Mouse (Mus musculus): ENCODE measurements around the gene Foxg1.

- TF ChIP-seq CTCF (conservative IDR thresholded peaks at IDR 0.05; ENCODE audit: insufficient read depth, insufficient read length, low read depth, low read length) = no peak
- TF ChIP-seq POLR2A (IDR thresholded peaks at IDR 0.05; ENCODE audit: low read depth, low read length) = no peak
Observed at GRCm38 (mm10) chr12:49400853-49401118, 18.3 kb downstream of the Foxg1 start.

Data from kidney, adult 2 months (tissue).